Mouse (Mus musculus) layer of hippocampus, postnatal 14 days (tissue): ENCODE data around the gene Usp43. TPM values are rescaled to one million over a fixed set of nuclear protein-coding genes. Genes with fewer than 3 reads are reported as not detected.

Experiments used
- DNase-seq, 2 experiments: peaks; one replicate each; pipeline ENCODE4 v3.0.0; 2021 to 2022; ENCODE audit warnings: low spot score in 2 of 2, mixed read lengths in 1 of 2
- total RNA-seq, 2 experiments: library from RNA; stranded (reverse); gene quantifications; 2 replicates each; pipeline ENCODE4 v1.2.3; 2021

The Usp43 gene
- total RNA-seq, 2 experiments from 2014 or later: 3.2 to 4.8 TPM

DNA sequence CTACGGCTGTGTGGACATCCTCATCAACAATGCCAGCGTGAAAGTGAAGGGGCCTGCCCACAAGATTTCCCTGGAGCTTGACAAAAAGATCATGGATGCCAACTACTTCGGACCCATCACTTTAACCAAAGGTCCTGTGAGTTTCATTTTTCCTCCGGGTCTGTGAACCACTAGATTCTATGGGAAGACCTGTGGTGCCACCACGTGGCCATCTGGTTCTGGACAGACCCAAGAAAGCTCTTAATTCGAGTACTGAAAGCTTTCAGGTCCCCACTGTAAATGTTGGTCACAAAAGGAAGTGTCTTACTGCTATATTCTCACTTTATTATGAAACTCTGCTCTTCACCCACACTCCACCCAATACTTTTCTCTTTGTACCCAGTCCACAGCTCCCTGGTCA is 110.4 kb downstream of the Usp43 start:
- DNase-seq: no peak

DNA sequence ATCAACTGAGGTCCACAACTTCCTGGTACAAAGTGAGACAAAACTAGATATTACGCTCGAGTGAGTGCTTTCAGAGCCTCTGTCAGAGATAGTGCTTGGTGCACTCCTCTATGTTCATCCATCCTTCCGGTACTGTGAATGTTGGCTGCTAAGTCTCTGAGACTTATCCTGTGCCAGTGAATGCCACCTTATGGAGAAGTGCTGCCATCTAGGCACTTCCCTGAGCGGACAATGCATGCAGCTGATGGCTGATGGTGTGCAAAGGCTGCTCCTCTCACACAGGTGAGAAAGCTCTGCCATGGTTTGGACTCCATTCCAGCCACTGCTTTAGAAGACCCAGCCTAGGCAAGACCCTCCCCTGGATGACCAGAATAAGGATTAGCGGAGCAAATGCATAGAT is 113.9 kb downstream of the Usp43 start:
- DNase-seq: no peak

DNA sequence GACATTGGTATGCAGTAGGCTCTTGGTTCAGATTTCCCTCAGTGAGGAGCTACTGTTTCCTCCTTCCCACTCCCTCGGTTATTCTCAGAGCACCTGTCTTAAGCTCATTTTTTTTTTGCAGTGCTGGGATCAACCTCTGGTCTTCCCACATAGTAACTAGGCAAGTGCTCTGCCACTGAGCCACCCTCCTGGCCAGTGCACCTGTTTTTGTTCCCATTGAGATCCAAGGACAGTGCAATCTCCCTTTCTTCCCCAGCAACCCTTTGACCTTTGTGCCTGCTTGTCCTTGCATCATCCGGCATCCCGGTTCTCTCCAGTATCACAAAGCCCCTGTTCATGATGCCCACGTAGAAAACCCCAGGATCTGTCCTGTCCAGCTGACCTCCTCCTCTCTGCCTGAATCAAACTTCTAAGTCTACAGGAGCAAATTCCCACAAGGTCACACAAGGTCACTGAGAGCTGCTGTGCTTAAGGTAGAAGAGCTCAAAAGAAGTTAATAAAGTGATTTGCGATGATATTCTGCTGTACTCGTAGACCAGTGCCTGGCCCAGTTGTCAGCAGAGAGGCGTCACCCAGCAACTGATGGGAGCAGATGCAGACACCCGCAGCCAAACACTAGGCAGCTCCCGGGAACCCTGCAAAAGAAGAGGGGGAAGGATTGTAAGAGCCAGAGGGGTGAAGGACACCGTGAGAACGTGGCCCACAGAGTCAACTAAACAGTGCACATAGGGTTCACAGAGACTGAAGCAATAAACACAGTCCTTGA is 114.9 kb downstream of the Usp43 start:
- DNase-seq: no peak

DNA sequence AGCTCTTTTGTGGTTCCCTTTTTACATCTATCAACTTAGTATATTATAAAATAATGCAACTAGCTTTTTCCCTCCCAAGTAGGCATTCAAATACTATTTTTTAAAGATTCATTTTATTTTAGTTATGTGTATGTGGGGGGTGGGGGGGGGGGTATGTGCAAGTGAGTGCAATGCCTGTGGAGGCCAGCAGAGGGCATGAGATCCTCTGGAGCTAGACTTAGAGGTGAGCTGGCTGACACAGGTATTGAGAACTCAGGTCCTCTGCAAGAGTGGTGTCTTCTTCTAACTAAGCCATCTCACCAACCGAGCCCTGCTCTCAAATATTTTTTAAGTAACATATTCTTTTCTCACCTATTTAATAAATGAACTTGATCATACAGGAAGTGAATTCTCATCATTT is 116.4 kb downstream of the Usp43 start:
- DNase-seq: no peak

Other genes starting within 250 kb of the Usp43 start
- 1 to 10 TPM; 1.7 to 2.4 TPM for gene Rcvrn, start 226.8 kb downstream of the Usp43 start, total RNA-seq
- 1 to 10 TPM in 1 of 2 experiments, under 1 TPM in 1; 0.88 to 1.6 TPM for gene Glp2r, start 151.0 kb downstream of the Usp43 start, total RNA-seq
- gene Gsg1l2, start 147.5 kb downstream of the Usp43 start, total RNA-seq: not detected
- gene Dhrs7c, start 124.0 kb downstream of the Usp43 start, total RNA-seq: 1 to 10 TPM in 1 of 2 experiments, under 1 TPM in 1; 0.48 to 1.5 TPM
- gene Cfap52, start 43.5 kb upstream of the Usp43 start, total RNA-seq: 1 to 10 TPM; 1.6 to 4.2 TPM
- gene Stx8, start 44.0 kb upstream of the Usp43 start, total RNA-seq: 10 to 100 TPM; 29.0 to 36.6 TPM